Mouse (Mus musculus): ENCODE data around the gene Ahdc1.

DNA sequence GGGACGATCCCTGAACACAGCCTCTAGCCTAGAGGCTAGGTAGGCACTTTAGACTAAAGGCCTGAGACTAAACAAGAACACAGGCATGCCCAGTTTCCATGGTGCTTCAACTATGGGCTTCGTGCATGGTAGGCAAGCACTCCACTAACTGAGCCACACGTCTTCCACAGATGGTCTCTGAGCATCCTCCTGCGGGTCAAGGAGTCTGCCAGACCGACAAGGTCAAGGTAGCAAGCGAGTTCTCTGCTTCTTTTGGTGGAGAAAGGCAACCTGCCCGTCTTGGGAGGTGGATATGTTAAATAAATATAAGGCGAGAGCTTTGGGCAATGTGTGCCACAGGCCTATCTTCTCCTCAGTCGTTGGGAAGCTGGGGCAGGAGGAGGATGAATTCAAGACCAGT is 90.7 kb downstream of the Ahdc1 start:
- TF ChIP-seq JUND (IDR thresholded peaks at IDR 0.05; ENCODE audit: low read depth, low read length) (no peak), CHD2 (IDR thresholded peaks at IDR 0.05; ENCODE audit: low read length) (no peak), POLR2A (IDR thresholded peaks at IDR 0.05; ENCODE audit: control insufficient read depth in 1 of 2, insufficient read depth in 1 of 2, low read depth in 1 of 2, low read length in 2 of 2, poor library complexity in 1 of 2) (no peak), EP300 (IDR thresholded peaks at IDR 0.05; ENCODE audit: low read depth in 1 of 2, low read length in 2 of 2) (no peak), BHLHE40 (IDR thresholded peaks at IDR 0.05; ENCODE audit: borderline replicate concordance, low read depth, low read length) (no peak)

All from MEL (cell line).